Mouse (Mus musculus): ENCODE data around the gene Tfrc. TPM values are rescaled to one million over a fixed set of nuclear protein-coding genes. Genes with fewer than 3 reads are reported as not detected.

The Tfrc gene
- 92.4 TPM for polyA plus RNA-seq (2015; fragmentation: Illumina TruSeq; extraction: RNeasy Lipid Tissue Mini Kit (QIAGEN cat#74804); ENCODE audit: low read depth, low replicate concordance)

DNA sequence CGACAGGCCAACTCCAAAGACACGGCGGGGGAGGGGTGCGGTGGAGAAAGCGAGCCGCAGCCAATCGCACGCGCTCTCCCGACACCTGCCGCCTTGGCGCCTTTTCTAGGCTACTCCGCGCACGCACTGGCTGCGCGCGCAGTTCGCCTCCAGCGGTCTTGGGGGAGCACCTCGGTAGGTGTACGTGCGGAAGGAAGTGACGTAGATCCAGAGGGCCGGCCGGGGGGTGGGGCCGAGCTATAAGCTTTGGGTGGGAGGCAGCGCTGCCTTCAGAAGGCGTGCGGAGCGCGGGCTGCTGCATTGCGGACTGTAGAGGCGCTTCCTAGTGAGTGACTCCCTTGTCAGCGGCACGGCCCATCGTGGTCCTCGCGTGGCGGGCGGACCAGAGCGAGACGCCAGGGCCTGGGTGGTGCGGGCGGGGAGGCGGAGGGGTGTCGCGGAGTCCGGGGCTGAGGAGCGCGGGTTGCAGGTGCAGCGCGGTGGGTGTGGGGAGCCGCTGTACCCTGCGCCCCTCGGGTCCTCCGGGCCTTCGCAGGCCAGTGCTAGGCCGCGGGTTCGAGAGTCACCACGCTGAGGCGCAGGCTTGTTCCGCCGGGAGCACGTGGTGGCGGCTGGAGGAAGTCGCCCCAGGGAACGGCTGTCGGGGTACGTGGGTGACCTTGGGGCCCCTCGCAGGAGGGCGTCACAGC lies at the start of gene Tfrc:
Gene Tfrc (plus strand): TSS at position 209 of the 689 bp plus-strand sequence.

DNA sequence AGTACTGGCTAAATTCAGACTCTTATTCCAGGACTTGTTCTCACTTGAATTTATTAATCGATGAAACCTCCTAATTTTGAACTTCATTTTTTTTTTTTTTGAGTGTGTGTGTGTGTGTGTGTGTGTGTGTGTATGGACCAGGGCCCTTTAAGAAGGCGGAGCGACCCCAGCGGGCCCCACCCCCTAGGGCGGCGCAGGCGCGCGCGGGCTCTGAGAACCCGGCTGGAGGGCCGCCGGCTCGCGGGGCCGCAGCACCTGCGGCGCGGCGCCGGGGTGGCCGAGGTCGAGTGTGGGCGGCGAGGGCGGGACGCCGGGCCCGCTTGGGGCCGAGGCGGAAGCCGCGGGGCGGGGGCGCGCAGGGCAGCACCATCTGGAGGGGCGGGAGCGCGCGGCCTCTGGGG lies 34.9 kb downstream of the Tfrc start, which contains the start of gene Tnk2:
Gene Tnk2 (plus strand): TSS at position 214 of the 401 bp plus-strand sequence.

Other genes with a start within 250 kb of the Tfrc start
- gene Tm4sf19, start 208.4 kb upstream of the Tfrc start, polyA plus RNA-seq (2015; fragmentation: Illumina TruSeq; extraction: RNeasy Lipid Tissue Mini Kit (QIAGEN cat#74804); ENCODE audit: low read depth, low replicate concordance), result not detected
- 31.1 TPM for gene Tctex1d2, start 189.2 kb upstream of the Tfrc start, polyA plus RNA-seq (2015; fragmentation: Illumina TruSeq; extraction: RNeasy Lipid Tissue Mini Kit (QIAGEN cat#74804); ENCODE audit: low read depth, low replicate concordance)
- 25.0 TPM for gene Pcyt1a, start 178.0 kb upstream of the Tfrc start, polyA plus RNA-seq (2015; fragmentation: Illumina TruSeq; extraction: RNeasy Lipid Tissue Mini Kit (QIAGEN cat#74804); ENCODE audit: low read depth, low replicate concordance)
- gene Slc51a, start 121.0 kb upstream of the Tfrc start, polyA plus RNA-seq (2015; fragmentation: Illumina TruSeq; extraction: RNeasy Lipid Tissue Mini Kit (QIAGEN cat#74804); ENCODE audit: low read depth, low replicate concordance), result not detected
- gene Zdhhc19, start 112.7 kb upstream of the Tfrc start, polyA plus RNA-seq (2015; fragmentation: Illumina TruSeq; extraction: RNeasy Lipid Tissue Mini Kit (QIAGEN cat#74804); ENCODE audit: low read depth, low replicate concordance), result not detected
- 124 TPM for gene Tnk2, start 35.0 kb downstream of the Tfrc start, polyA plus RNA-seq (2015; fragmentation: Illumina TruSeq; extraction: RNeasy Lipid Tissue Mini Kit (QIAGEN cat#74804); ENCODE audit: low read depth, low replicate concordance)
- not detected for gene Muc4, start 127.0 kb downstream of the Tfrc start, polyA plus RNA-seq (2015; fragmentation: Illumina TruSeq; extraction: RNeasy Lipid Tissue Mini Kit (QIAGEN cat#74804); ENCODE audit: low read depth, low replicate concordance)
- gene Muc20, start 188.5 kb downstream of the Tfrc start, polyA plus RNA-seq (2015; fragmentation: Illumina TruSeq; extraction: RNeasy Lipid Tissue Mini Kit (QIAGEN cat#74804); ENCODE audit: low read depth, low replicate concordance), result not detected
- not detected for gene Smbd1, start 201.6 kb downstream of the Tfrc start, polyA plus RNA-seq (2015; fragmentation: Illumina TruSeq; extraction: RNeasy Lipid Tissue Mini Kit (QIAGEN cat#74804); ENCODE audit: low read depth, low replicate concordance)